Mouse (Mus musculus) lung, postnatal 0 days (tissue): ENCODE results near the gene Polr3b.
A peak's percentile ranks its signal among the peaks of the same experiment; 100 is the strongest.

Source experiments
- CTCF ChIP-seq: IDR thresholded peaks from 2 replicates; pipeline ENCODE4 v1.5.1; 2016; ENCODE audit warnings: antibody characterized with exemption, mild to moderate bottlenecking
- EP300 ChIP-seq: IDR thresholded peaks from 2 replicates; pipeline ENCODE4 v1.6.1; 2016; ENCODE audit warnings: antibody characterized with exemption, mild to moderate bottlenecking, control low read depth

GRCm38 (mm10) chr10:84576029-84576394 lies 46.1 kb upstream of the Polr3b start:
- TF ChIP-seq CTCF (no peak), EP300 (peak; percentile 91)
